Mouse (Mus musculus): Measurements from ENCODE around the gene Tsnaxip1. TPM values are rescaled to one million over a fixed set of nuclear protein-coding genes. Genes with fewer than 3 reads are reported as not detected.

Tsnaxip1 gene
- 0.83 TPM in 2 replicates for polyA plus RNA-seq (2014; fragmentation: Nextera tagmentation; extraction: Ambion mirVana)

DNA sequence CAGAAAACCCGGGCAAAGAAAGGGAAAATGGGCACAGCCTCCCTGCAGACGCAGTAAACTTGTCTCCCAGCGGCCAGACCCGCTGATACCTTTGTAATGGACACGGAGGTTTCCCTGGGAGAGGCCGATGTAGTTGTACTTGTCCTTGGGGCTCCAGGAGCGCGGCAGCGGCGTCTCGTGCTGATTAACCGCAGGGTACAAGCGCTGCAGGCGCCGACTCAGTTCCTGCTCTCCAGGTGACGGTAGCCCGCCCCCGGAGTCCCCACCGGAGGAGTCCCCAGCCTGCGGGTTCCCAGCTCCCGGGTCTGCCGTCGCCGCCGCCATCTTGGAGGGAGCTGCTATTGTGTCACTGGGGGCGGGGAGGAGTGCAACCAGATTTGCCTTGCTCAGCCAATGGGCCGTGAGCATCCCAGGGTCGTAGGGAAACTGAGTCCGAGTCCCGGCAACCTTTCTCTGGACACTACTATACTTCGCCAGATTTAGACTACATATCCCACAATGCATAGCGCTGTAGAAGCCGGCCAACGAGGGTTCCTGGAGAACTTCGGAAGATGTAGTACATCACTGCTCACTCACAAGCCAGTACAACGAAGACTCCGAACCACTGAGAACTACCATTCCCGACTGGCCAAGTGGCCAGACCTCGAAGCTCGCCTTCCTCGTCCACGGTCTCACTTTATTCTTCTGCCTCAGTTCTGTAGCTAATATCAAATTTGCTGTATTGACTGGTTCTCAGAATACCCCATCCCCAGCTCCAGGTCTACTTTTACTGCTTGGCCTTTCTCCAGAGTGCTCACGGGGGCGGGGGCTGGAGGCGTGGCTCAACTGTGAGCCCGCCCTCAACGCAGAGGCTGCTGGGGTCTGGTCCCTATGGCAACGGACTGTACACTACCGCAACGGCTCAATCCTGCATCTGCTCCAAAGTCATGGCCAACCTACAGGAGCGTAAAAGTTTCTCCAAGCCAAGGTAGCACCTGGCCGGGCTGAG is at the start of gene Tsnaxip1, which contains the start of gene Ranbp10:
Gene Tsnaxip1 (plus strand): TSS at position 871 of the 988 bp plus-strand sequence.
Gene Ranbp10 (minus strand): TSS at position 490 of the 988 bp plus-strand sequence.
- ATAC-seq: peak; percentile 99
- DNase-seq (ENCODE audit: low spot score): peak; percentile 100
- Histone ChIP-seq H3K4me1 (ENCODE audit: control insufficient read depth, insufficient read depth, low read length) (peaks cover 10% of the 10 kb centered on the region), H3K27ac (ENCODE audit: low read depth, low read length) (peak within 1 kb of the TSS; percentile 63), H3K9me3 (replicated peaks; ENCODE audit: control insufficient read depth, low read length) (no peaks in the 10 kb centered on the region), H3K4me3 (ENCODE audit: low read depth, low read length) (peak within 1 kb of the TSS; percentile 97), H3K27me3 (replicated peaks; ENCODE audit: control insufficient read depth, insufficient read depth, low read length) (no peaks in the 10 kb centered on the region), H3K4me2 (ENCODE audit: low read length) (peak within 1 kb of the TSS; percentile 92), H3K36me3 (ENCODE audit: control insufficient read depth, insufficient read depth, low read length) (peaks cover 26% of the 10 kb centered on the region), H3K9ac (ENCODE audit: low read length) (peak within 1 kb of the TSS; percentile 94)
- under 1% methylated on average over 52 of the region's 52 CpGs for WGBS

- ATAC-seq (no peak), DNase-seq (ENCODE audit: low spot score) (no peak)
- WGBS: 96% methylated on average over 2 of the region's 2 CpGs
- no peaks in the 10 kb centered on the region for H3K4me1 ChIP-seq (ENCODE audit: control insufficient read depth, insufficient read depth, low read length)
- H3K4me3 ChIP-seq (ENCODE audit: low read depth, low read length): no peak overlapping the region
- no peaks in the 10 kb centered on the region for H3K27me3 ChIP-seq (replicated peaks; ENCODE audit: control insufficient read depth, insufficient read depth, low read length)
- H3K4me2 ChIP-seq (ENCODE audit: low read length): no peak overlapping the region
- H3K9me3 ChIP-seq (replicated peaks; ENCODE audit: control insufficient read depth, low read length): no peaks in the 10 kb centered on the region
- H3K27ac ChIP-seq (ENCODE audit: low read depth, low read length): no peak overlapping the region
- H3K9ac ChIP-seq (ENCODE audit: low read length): no peak overlapping the region
- peaks cover 94% of the 10 kb centered on the region for H3K36me3 ChIP-seq (ENCODE audit: control insufficient read depth, insufficient read depth, low read length)
Measured at GRCm38 (mm10) chr8:105777833-105778232, 49.7 kb upstream of the Tsnaxip1 start.

- H3K4me3 ChIP-seq (ENCODE audit: low read depth, low read length): no peak overlapping the region
- no peak overlapping the region for H3K9ac ChIP-seq (ENCODE audit: low read length)
- H3K27ac ChIP-seq (ENCODE audit: low read depth, low read length): no peak overlapping the region
- no peaks in the 10 kb centered on the region for H3K9me3 ChIP-seq (replicated peaks; ENCODE audit: control insufficient read depth, low read length)
- no peak for ATAC-seq
- no peak for DNase-seq (ENCODE audit: low spot score)
- H3K4me2 ChIP-seq (ENCODE audit: low read length): no peak overlapping the region
- H3K36me3 ChIP-seq (ENCODE audit: control insufficient read depth, insufficient read depth, low read length): peaks cover 86% of the 10 kb centered on the region
- WGBS: 93% methylated on average over 5 of the region's 5 CpGs
- no peaks in the 10 kb centered on the region for H3K4me1 ChIP-seq (ENCODE audit: control insufficient read depth, insufficient read depth, low read length)
- H3K27me3 ChIP-seq (replicated peaks; ENCODE audit: control insufficient read depth, insufficient read depth, low read length): no peaks in the 10 kb centered on the region
Measured at GRCm38 (mm10) chr8:105780298-105780697, 47.2 kb upstream of the Tsnaxip1 start.

- peaks cover 24% of the 10 kb centered on the region for H3K36me3 ChIP-seq (ENCODE audit: control insufficient read depth, insufficient read depth, low read length)
- ATAC-seq (no peak), DNase-seq (ENCODE audit: low spot score) (peak; percentile 46)
- H3K27me3 ChIP-seq (replicated peaks; ENCODE audit: control insufficient read depth, insufficient read depth, low read length): no peaks in the 10 kb centered on the region
- no peaks in the 10 kb centered on the region for H3K9me3 ChIP-seq (replicated peaks; ENCODE audit: control insufficient read depth, low read length)
- WGBS: 84% methylated on average over 2 of the region's 2 CpGs
- H3K27ac ChIP-seq (ENCODE audit: low read depth, low read length): no peak overlapping the region
- no peak overlapping the region for H3K4me3 ChIP-seq (ENCODE audit: low read depth, low read length)
- H3K4me2 ChIP-seq (ENCODE audit: low read length): no peak overlapping the region
- no peak overlapping the region for H3K9ac ChIP-seq (ENCODE audit: low read length)
- no peaks in the 10 kb centered on the region for H3K4me1 ChIP-seq (ENCODE audit: control insufficient read depth, insufficient read depth, low read length)
Measured at GRCm38 (mm10) chr8:105788241-105788640, 39.3 kb upstream of the Tsnaxip1 start.

- Histone ChIP-seq H3K27me3 (replicated peaks; ENCODE audit: control insufficient read depth, insufficient read depth, low read length) (no peaks in the 10 kb centered on the region), H3K4me3 (ENCODE audit: low read depth, low read length) (no peak overlapping the region), H3K36me3 (ENCODE audit: control insufficient read depth, insufficient read depth, low read length) (peaks cover 20% of the 10 kb centered on the region), H3K9ac (ENCODE audit: low read length) (no peak overlapping the region), H3K9me3 (replicated peaks; ENCODE audit: control insufficient read depth, low read length) (no peaks in the 10 kb centered on the region), H3K4me2 (ENCODE audit: low read length) (no peak overlapping the region), H3K4me1 (ENCODE audit: control insufficient read depth, insufficient read depth, low read length) (no peaks in the 10 kb centered on the region), H3K27ac (ENCODE audit: low read depth, low read length) (no peak overlapping the region)
- ATAC-seq: no peak
- 75% methylated on average over 4 of the region's 4 CpGs for WGBS
- DNase-seq (ENCODE audit: low spot score): no peak
Measured at GRCm38 (mm10) chr8:105788927-105789326, 38.6 kb upstream of the Tsnaxip1 start.

- no peak overlapping the region for H3K4me3 ChIP-seq (ENCODE audit: low read depth, low read length)
- DNase-seq (ENCODE audit: low spot score) (no peak), ATAC-seq (no peak)
- H3K27ac ChIP-seq (ENCODE audit: low read depth, low read length): no peak overlapping the region
- no peaks in the 10 kb centered on the region for H3K27me3 ChIP-seq (replicated peaks; ENCODE audit: control insufficient read depth, insufficient read depth, low read length)
- no peaks in the 10 kb centered on the region for H3K4me1 ChIP-seq (ENCODE audit: control insufficient read depth, insufficient read depth, low read length)
- H3K9me3 ChIP-seq (replicated peaks; ENCODE audit: control insufficient read depth, low read length): no peaks in the 10 kb centered on the region
- H3K36me3 ChIP-seq (ENCODE audit: control insufficient read depth, insufficient read depth, low read length): peaks cover 16% of the 10 kb centered on the region
- no peak overlapping the region for H3K9ac ChIP-seq (ENCODE audit: low read length)
- no peak overlapping the region for H3K4me2 ChIP-seq (ENCODE audit: low read length)
Measured at GRCm38 (mm10) chr8:105789626-105790025, 37.9 kb upstream of the Tsnaxip1 start.

GRCm38 (mm10) chr8:105793331-105793730 is 34.2 kb upstream of the Tsnaxip1 start:
- 92% methylated on average over 1 of the region's 1 CpGs for WGBS
- Histone ChIP-seq H3K27ac (ENCODE audit: low read depth, low read length) (no peak overlapping the region), H3K9ac (ENCODE audit: low read length) (no peak overlapping the region), H3K27me3 (replicated peaks; ENCODE audit: control insufficient read depth, insufficient read depth, low read length) (no peaks in the 10 kb centered on the region), H3K9me3 (replicated peaks; ENCODE audit: control insufficient read depth, low read length) (no peaks in the 10 kb centered on the region), H3K36me3 (ENCODE audit: control insufficient read depth, insufficient read depth, low read length) (0 out of 2 replicates have a peak, but pooled peaks cover 1% of the 10 kb centered on the region), H3K4me1 (ENCODE audit: control insufficient read depth, insufficient read depth, low read length) (no peaks in the 10 kb centered on the region), H3K4me2 (ENCODE audit: low read length) (no peak overlapping the region), H3K4me3 (ENCODE audit: low read depth, low read length) (no peak overlapping the region)
- ATAC-seq (no peak), DNase-seq (ENCODE audit: low spot score) (no peak)

DNA sequence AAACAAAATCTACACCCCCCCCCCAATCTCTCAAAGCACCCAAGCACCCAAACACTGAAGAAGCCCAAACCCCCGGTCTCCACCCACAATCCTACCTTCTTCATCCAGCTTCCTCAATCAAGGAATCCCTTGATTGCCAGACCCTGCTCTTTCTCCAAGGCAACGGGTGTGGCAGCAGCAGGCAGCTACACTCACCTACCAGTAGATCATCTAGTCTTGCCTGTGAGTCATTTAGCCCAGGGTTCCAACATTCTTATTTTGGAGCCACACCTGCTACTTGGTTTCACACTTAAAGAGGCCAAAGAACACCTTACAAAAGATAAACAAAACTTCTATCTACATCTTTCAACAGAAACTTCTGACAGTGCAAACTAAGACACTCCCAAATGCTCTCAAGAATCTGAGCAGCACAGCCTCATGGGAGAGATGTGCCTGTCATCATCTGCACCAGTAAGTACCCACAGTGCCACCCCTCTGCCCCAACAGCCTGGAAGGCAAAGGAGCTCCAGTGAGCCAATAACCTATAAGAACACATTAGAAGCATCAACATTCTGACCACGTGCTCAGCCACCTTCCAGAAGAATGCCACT is 33.4 kb upstream of the Tsnaxip1 start:
- Histone ChIP-seq H3K4me1 (ENCODE audit: control insufficient read depth, insufficient read depth, low read length) (peaks cover under 1% of the 10 kb centered on the region), H3K27ac (ENCODE audit: low read depth, low read length) (no peak overlapping the region), H3K4me2 (ENCODE audit: low read length) (no peak overlapping the region), H3K27me3 (replicated peaks; ENCODE audit: control insufficient read depth, insufficient read depth, low read length) (no peaks in the 10 kb centered on the region), H3K4me3 (ENCODE audit: low read depth, low read length) (no peak overlapping the region), H3K36me3 (ENCODE audit: control insufficient read depth, insufficient read depth, low read length) (0 out of 2 replicates have a peak, but pooled peaks cover 3% of the 10 kb centered on the region), H3K9ac (ENCODE audit: low read length) (no peak overlapping the region), H3K9me3 (replicated peaks; ENCODE audit: control insufficient read depth, low read length) (no peaks in the 10 kb centered on the region)
- 94% methylated on average over 3 of the region's 3 CpGs for WGBS
- no peak for ATAC-seq
- DNase-seq (ENCODE audit: low spot score): no peak

Data from forebrain, embryonic 14.5 days (tissue).